Mouse (Mus musculus): ENCODE data around the gene Zfp663.

Gene Zfp663

GRCm38 (mm10) chr2:165368496-165368895 lies at the start of gene Zfp663:
Gene Zfp663, minus strand, starts transcription at chr2:165368729.
- DNase-seq (ENCODE audit: low spot score), result peak; percentile 90

- DNase-seq (ENCODE audit: low spot score), result peak; percentile 22
Measured at GRCm38 (mm10) chr2:165417291-165417690, 48.8 kb upstream of the Zfp663 start.

GRCm38 (mm10) chr2:165415795-165416194 lies 47.3 kb upstream of the Zfp663 start:
- no peak for DNase-seq (ENCODE audit: low spot score)

- DNase-seq (ENCODE audit: low spot score), result no peak
Measured at GRCm38 (mm10) chr2:165415141-165415721, 46.7 kb upstream of the Zfp663 start.

- DNase-seq (ENCODE audit: low spot score), result no peak
Measured at GRCm38 (mm10) chr2:165414321-165414720, 45.8 kb upstream of the Zfp663 start.

- no peak for DNase-seq (ENCODE audit: low spot score)
Measured at GRCm38 (mm10) chr2:165413884-165414283, 45.4 kb upstream of the Zfp663 start.

GRCm38 (mm10) chr2:165407700-165408301 lies 39.3 kb upstream of the Zfp663 start:
- DNase-seq (ENCODE audit: low spot score), result peak; percentile 78

GRCm38 (mm10) chr2:165405351-165405750 lies 36.8 kb upstream of the Zfp663 start:
- DNase-seq (ENCODE audit: low spot score), result no peak

- DNase-seq (ENCODE audit: low spot score), result no peak
Measured at GRCm38 (mm10) chr2:165404951-165405350, 36.4 kb upstream of the Zfp663 start.

- DNase-seq (ENCODE audit: low spot score), result no peak
Measured at GRCm38 (mm10) chr2:165398164-165398785, 29.7 kb upstream of the Zfp663 start.

GRCm38 (mm10) chr2:165397502-165398163 lies 29.1 kb upstream of the Zfp663 start:
- peak; percentile 29 for DNase-seq (ENCODE audit: low spot score)

- peak; percentile 55 for DNase-seq (ENCODE audit: low spot score)
Measured at GRCm38 (mm10) chr2:165396831-165397501, 28.4 kb upstream of the Zfp663 start.

- DNase-seq (ENCODE audit: low spot score), result no peak
Measured at GRCm38 (mm10) chr2:165392156-165392555, 23.6 kb upstream of the Zfp663 start.

GRCm38 (mm10) chr2:165391561-165391960 lies 23.0 kb upstream of the Zfp663 start:
- peak; percentile 83 for DNase-seq (ENCODE audit: low spot score)

- DNase-seq (ENCODE audit: low spot score), result no peak
Measured at GRCm38 (mm10) chr2:165389299-165389952, 20.9 kb upstream of the Zfp663 start.

- peak; percentile 100 for DNase-seq (ENCODE audit: low spot score)
Measured at GRCm38 (mm10) chr2:165387844-165388495, 19.4 kb upstream of the Zfp663 start, which contains the start of gene Zfp334. Gene Zfp334, minus strand, starts transcription at chr2:165388259.

- peak; percentile 34 for DNase-seq (ENCODE audit: low spot score)
Measured at GRCm38 (mm10) chr2:165387370-165387769, 18.8 kb upstream of the Zfp663 start.

GRCm38 (mm10) chr2:165380050-165380449 lies 11.5 kb upstream of the Zfp663 start:
- DNase-seq (ENCODE audit: low spot score), result no peak

GRCm38 (mm10) chr2:165376001-165376400 lies 7.5 kb upstream of the Zfp663 start:
- DNase-seq (ENCODE audit: low spot score), result no peak

- no peak for DNase-seq (ENCODE audit: low spot score)
Measured at GRCm38 (mm10) chr2:165375478-165375877, 6.9 kb upstream of the Zfp663 start.

GRCm38 (mm10) chr2:165371066-165371465 lies 2.5 kb upstream of the Zfp663 start:
- DNase-seq (ENCODE audit: low spot score), result peak; percentile 55
